In the genomic region with DNA sequence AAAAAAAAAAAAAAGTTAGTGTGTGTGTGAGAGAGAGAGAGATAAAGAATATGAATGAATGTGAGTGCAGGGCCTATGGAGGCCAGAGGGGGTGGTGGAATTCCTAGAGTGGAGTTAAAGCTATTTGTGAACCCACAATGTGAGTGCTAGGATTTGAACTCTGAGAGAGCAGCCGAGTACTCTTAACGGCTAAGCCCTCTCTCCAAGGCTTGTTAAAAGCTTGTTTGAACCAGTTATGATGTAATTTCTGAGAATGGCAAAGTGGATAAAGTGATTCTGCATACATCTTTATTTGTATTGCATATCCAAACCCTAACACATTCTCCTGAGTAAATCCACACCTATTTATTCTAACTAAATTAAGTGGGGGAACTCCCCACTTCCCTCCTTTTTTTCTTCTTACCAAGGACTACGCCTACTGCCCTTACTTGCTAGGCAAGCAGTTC, we compare ENCODE assay signal across 8 mouse cellular contexts. TPM values are rescaled to one million over a fixed set of nuclear protein-coding genes. Genes with fewer than 3 reads are reported as not detected.
DNase-seq lines count a peak whose midpoint lies in the region; ATAC-seq lines count a peak whose summit lies in the region.

No protein-coding gene starts in this region.

- H3K27me3 ChIP-seq in heart, embryonic 16.5 days (ENCODE audit: control insufficient read depth, insufficient read depth, low read length), result no peaks in the 10 kb centered on the region; the same call in none of the 2 replicates
- H3K27me3 ChIP-seq in embryonic facial prominence, embryonic 13.5 days, result peaks cover 4% of the 10 kb centered on the region; the same call in 1 of the 2 replicates
- H3K27me3 ChIP-seq in limb, embryonic 11.5 days (ENCODE audit: control insufficient read depth, insufficient read depth, low read length), result no peaks in the 10 kb centered on the region

- H3K27ac ChIP-seq in heart, embryonic 16.5 days (ENCODE audit: low read length), result no peak overlapping the region
- no peak overlapping the region for H3K27ac ChIP-seq in embryonic facial prominence, embryonic 13.5 days
- no peak overlapping the region for H3K27ac ChIP-seq in limb, embryonic 11.5 days (replicated peaks; ENCODE audit: low read depth, low read length)

- peaks cover 17% of the 10 kb centered on the region for H3K4me1 ChIP-seq in heart, embryonic 16.5 days (ENCODE audit: control insufficient read depth, insufficient read depth, low read length)
- H3K4me1 ChIP-seq in embryonic facial prominence, embryonic 13.5 days, result peaks cover 28% of the 10 kb centered on the region
- peaks cover 10% of the 10 kb centered on the region for H3K4me1 ChIP-seq in limb, embryonic 11.5 days (ENCODE audit: control insufficient read depth, insufficient read depth, low read length)

- no peaks in the 10 kb centered on the region for H3K36me3 ChIP-seq in heart, embryonic 16.5 days (ENCODE audit: control insufficient read depth, insufficient read depth)
- H3K36me3 ChIP-seq in embryonic facial prominence, embryonic 13.5 days, result peaks cover 8% of the 10 kb centered on the region; the same call in 1 of the 2 replicates
- H3K36me3 ChIP-seq in limb, embryonic 11.5 days (ENCODE audit: control insufficient read depth, insufficient read depth, low read length), result no peaks in the 10 kb centered on the region

- WGBS in heart, embryonic 16.5 days, result 50% methylated on average over 3 of the region's 3 CpGs
- 67% methylated on average over 3 of the region's 3 CpGs for WGBS in embryonic facial prominence, embryonic 13.5 days
- 70% methylated on average over 3 of the region's 3 CpGs for WGBS in limb, embryonic 11.5 days

- peak overlapping the region; percentile 88 for H3K4me2 ChIP-seq in heart, embryonic 16.5 days (ENCODE audit: low read depth, low read length)
- peak overlapping the region; percentile 70 for H3K4me2 ChIP-seq in embryonic facial prominence, embryonic 13.5 days
- peak overlapping the region; percentile 55 for H3K4me2 ChIP-seq in limb, embryonic 11.5 days (ENCODE audit: low read depth, severe bottlenecking)

- no peak for DNase-seq in heart, postnatal 36 days
- DNase-seq in limb, embryonic 11.5 days (ENCODE audit: low spot score), result no peak
- peak; percentile 6 for DNase-seq in neural tube, embryonic 10.5 days (ENCODE audit: extremely low spot score, low spot score)
- no peak for DNase-seq in spleen, postnatal 10 days (ENCODE audit: low spot score in 2 of 2)
- DNase-seq in spleen, postnatal 14 days (ENCODE audit: low spot score in 2 of 2), result no peak
- no peak for DNase-seq in kidney, adult 9 months

- ATAC-seq in heart, embryonic 16.5 days (replicated peaks; ENCODE audit: extremely low read depth, insufficient read depth, low FRiP score), result no peak
- ATAC-seq in embryonic facial prominence, embryonic 13.5 days (ENCODE audit: insufficient number of reproducible peaks, insufficient read depth, low FRiP score, low TSS enrichment, low read depth), result no peak
- no peak for ATAC-seq in limb, embryonic 11.5 days (ENCODE audit: insufficient number of reproducible peaks, low FRiP score, low TSS enrichment, low read depth)

- peak overlapping the region; percentile 87 for H3K4me3 ChIP-seq in heart, embryonic 16.5 days (ENCODE audit: low read length)
- H3K4me3 ChIP-seq in embryonic facial prominence, embryonic 13.5 days, result peak overlapping the region; percentile 83
- H3K4me3 ChIP-seq in limb, embryonic 11.5 days (ENCODE audit: low read depth, low read length), result peak overlapping the region; percentile 96

- intact Hi-C loops in heart, postnatal 36 days (cut with DNase I), result no loop called here

- H3K9ac ChIP-seq in heart, embryonic 16.5 days (ENCODE audit: low read length), result peak overlapping the region; percentile 85
- peak overlapping the region; percentile 93 for H3K9ac ChIP-seq in embryonic facial prominence, embryonic 13.5 days
- H3K9ac ChIP-seq in limb, embryonic 11.5 days (ENCODE audit: low read length), result no peak overlapping the region

- no peaks in the 10 kb centered on the region for H3K9me3 ChIP-seq in heart, embryonic 16.5 days (replicated peaks; ENCODE audit: control insufficient read depth, low read length)
- no peaks in the 10 kb centered on the region for H3K9me3 ChIP-seq in embryonic facial prominence, embryonic 13.5 days
- H3K9me3 ChIP-seq in limb, embryonic 11.5 days (ENCODE audit: control insufficient read depth, low read length), result no peaks in the 10 kb centered on the region

RNA-seq across cellular contexts. Expression of gene Utp11, which starts 1.0 kb away (rescaled TPM):
- polyA plus RNA-seq in heart, embryonic 16.5 days (2015; fragmentation: Nextera tagmentation; extraction: Ambion mirVana), result 40.3 and 49.2 TPM in 2 replicates
- 10 to 100 TPM; 12.1 to 14.0 TPM for total RNA-seq in heart, postnatal 36 days (2021)
- 84.7 and 92.2 TPM in 2 replicates for polyA plus RNA-seq in embryonic facial prominence, embryonic 13.5 days (2015; fragmentation: Nextera tagmentation; extraction: Ambion mirVana)
- 78.9 TPM in 2 replicates for polyA plus RNA-seq in limb, embryonic 11.5 days (2014; fragmentation: Nextera tagmentation; extraction: Ambion mirVana)

RNA-seq across cellular contexts. Expression of gene Fhl3, which starts 8.1 kb away (rescaled TPM):
- 3.8 and 5.0 TPM in 2 replicates for polyA plus RNA-seq in heart, embryonic 16.5 days (2015; fragmentation: Nextera tagmentation; extraction: Ambion mirVana)
- total RNA-seq in heart, postnatal 36 days (2021), result 10 to 100 TPM; 12.9 to 13.7 TPM
- polyA plus RNA-seq in embryonic facial prominence, embryonic 13.5 days (2015; fragmentation: Nextera tagmentation; extraction: Ambion mirVana), result 17.0 and 19.5 TPM in 2 replicates
- polyA plus RNA-seq in limb, embryonic 11.5 days (2014; fragmentation: Nextera tagmentation; extraction: Ambion mirVana), result 11.5 and 11.6 TPM in 2 replicates

RNA-seq across cellular contexts. Expression of gene Sf3a3, which starts 22.1 kb away (rescaled TPM):
- polyA plus RNA-seq in heart, embryonic 16.5 days (2015; fragmentation: Nextera tagmentation; extraction: Ambion mirVana), result 77.7 and 95.1 TPM in 2 replicates
- total RNA-seq in heart, postnatal 36 days (2021), result 10 to 100 TPM; 18.1 to 18.2 TPM
- 177 and 186 TPM in 2 replicates for polyA plus RNA-seq in embryonic facial prominence, embryonic 13.5 days (2015; fragmentation: Nextera tagmentation; extraction: Ambion mirVana)
- 250 and 252 TPM in 2 replicates for polyA plus RNA-seq in limb, embryonic 11.5 days (2014; fragmentation: Nextera tagmentation; extraction: Ambion mirVana)

RNA-seq across cellular contexts. Expression of gene Pou3f1, which starts 35.8 kb away (rescaled TPM):
- polyA plus RNA-seq in heart, embryonic 16.5 days (2015; fragmentation: Nextera tagmentation; extraction: Ambion mirVana), result 0.15 and 0.17 TPM in 2 replicates
- total RNA-seq in heart, postnatal 36 days (2021), result under 1 TPM; 0.11 to 0.16 TPM
- polyA plus RNA-seq in embryonic facial prominence, embryonic 13.5 days (2015; fragmentation: Nextera tagmentation; extraction: Ambion mirVana), result 2.3 and 2.4 TPM in 2 replicates
- polyA plus RNA-seq in limb, embryonic 11.5 days (2014; fragmentation: Nextera tagmentation; extraction: Ambion mirVana), result 0.27 and 0.60 TPM in 2 replicates

RNA-seq across cellular contexts. Expression of gene Inpp5b, which starts 49.2 kb away (rescaled TPM):
- 16.3 and 16.8 TPM in 2 replicates for polyA plus RNA-seq in heart, embryonic 16.5 days (2015; fragmentation: Nextera tagmentation; extraction: Ambion mirVana)
- 10 to 100 TPM in 1 of 2 experiments, 1 to 10 TPM in 1; 8.6 to 11.7 TPM for total RNA-seq in heart, postnatal 36 days (2021)
- polyA plus RNA-seq in embryonic facial prominence, embryonic 13.5 days (2015; fragmentation: Nextera tagmentation; extraction: Ambion mirVana), result 25.2 and 26.4 TPM in 2 replicates
- polyA plus RNA-seq in limb, embryonic 11.5 days (2014; fragmentation: Nextera tagmentation; extraction: Ambion mirVana), result 22.3 and 26.1 TPM in 2 replicates
